Mouse (Mus musculus) urinary bladder, postnatal 10 days (tissue): Measurements from ENCODE around the gene Sem1.
"Not testable (repeated sequence)": the region's sequence is repeated elsewhere in the genome, so short reads cannot be mapped to it uniquely, and the experiment has no call there.

ENCODE experiments used
- DNase-seq: peaks from one replicate; pipeline ENCODE4 v3.0.0; 2022; ENCODE audit warnings: low spot score

Sem1 gene

GRCm38 (mm10) chr6:6578304-6579149 is at the start of gene Sem1:
TSS of gene Sem1 (minus strand) at chr6:6578663.
- DNase-seq, result peak; percentile 63

GRCm38 (mm10) chr6:6622846-6623749 is 44.6 kb upstream of the Sem1 start:
- DNase-seq, result no peak

GRCm38 (mm10) chr6:6603561-6604544 is 25.4 kb upstream of the Sem1 start:
- no peak for DNase-seq

GRCm38 (mm10) chr6:6586313-6586712 is 7.8 kb upstream of the Sem1 start:
- DNase-seq, result no peak

- no peak for DNase-seq
Measured at GRCm38 (mm10) chr6:6581849-6582248, 3.4 kb upstream of the Sem1 start.

GRCm38 (mm10) chr6:6577741-6578284 is 650 bp downstream of the Sem1 start:
- no peak for DNase-seq

- DNase-seq, result no peak
Measured at GRCm38 (mm10) chr6:6577291-6577690, 1.2 kb downstream of the Sem1 start.

GRCm38 (mm10) chr6:6575796-6576195 is 2.7 kb downstream of the Sem1 start:
- no peak for DNase-seq

- no peak for DNase-seq
Measured at GRCm38 (mm10) chr6:6568436-6568835, 10.0 kb downstream of the Sem1 start.

GRCm38 (mm10) chr6:6563691-6564090 is 14.8 kb downstream of the Sem1 start:
- DNase-seq, result no peak

- DNase-seq, result no peak
Measured at GRCm38 (mm10) chr6:6562716-6563115, 15.7 kb downstream of the Sem1 start.

- no peak for DNase-seq
Measured at GRCm38 (mm10) chr6:6557647-6558046, 20.8 kb downstream of the Sem1 start.

- DNase-seq, result no peak
Measured at GRCm38 (mm10) chr6:6552006-6552405, 26.5 kb downstream of the Sem1 start.

- no peak for DNase-seq
Measured at GRCm38 (mm10) chr6:6547997-6548396, 30.5 kb downstream of the Sem1 start.

- DNase-seq, result no peak
Measured at GRCm38 (mm10) chr6:6544255-6544645, 34.2 kb downstream of the Sem1 start.

GRCm38 (mm10) chr6:6543606-6544254 is 34.7 kb downstream of the Sem1 start:
- DNase-seq, result no peak

- no peak for DNase-seq
Measured at GRCm38 (mm10) chr6:6542133-6542532, 36.3 kb downstream of the Sem1 start.

- DNase-seq, result no peak
Measured at GRCm38 (mm10) chr6:6536781-6537466, 41.5 kb downstream of the Sem1 start.

- not testable (repeated sequence) for DNase-seq
Measured at GRCm38 (mm10) chr6:6536359-6536758, 42.1 kb downstream of the Sem1 start.
